Mouse (Mus musculus) midbrain, embryonic 11.5 days (tissue): Measurements from ENCODE around the gene Tmem87a. TPM values are rescaled to one million over a fixed set of nuclear protein-coding genes. Genes with fewer than 3 reads are reported as not detected.

ENCODE experiments used
- ATAC-seq: fragments of 200-750 bp; cut with Nextera tagmentation; 2 replicates; pipeline ENCODE4 v1.8.0; 2017; ENCODE audit warnings: moderate TSS enrichment, moderate library complexity; ENCODE audit not compliant: low FRiP score
- DNase-seq: peaks from one replicate; pipeline ENCODE4 v3.0.0; 2015; ENCODE audit warnings: low spot score; ENCODE audit errors: missing footprints
- H3K27ac ChIP-seq: fragments of 300-500 bp; sonication (generic); 2 replicates; pipeline ENCODE4 v1.5.1; 2014; ENCODE audit warnings: low read depth, low read length
- H3K27me3 ChIP-seq: fragments of 300-500 bp; sonication (generic); 2 replicates; pipeline ENCODE4 v1.6.1; 2014; ENCODE audit warnings: mild to moderate bottlenecking, low read length, moderate library complexity, mixed read lengths; ENCODE audit not compliant: control insufficient read depth, insufficient read depth
- H3K36me3 ChIP-seq: fragments of 300-500 bp; sonication (generic); 2 replicates; pipeline ENCODE4 v1.6.1; 2014; ENCODE audit warnings: mild to moderate bottlenecking, low read length, moderate library complexity, mixed read lengths; ENCODE audit not compliant: control insufficient read depth, insufficient read depth
- H3K4me1 ChIP-seq: fragments of 300-500 bp; sonication (generic); 2 replicates; pipeline ENCODE4 v1.6.1; 2014; ENCODE audit warnings: low read length; ENCODE audit not compliant: control insufficient read depth, insufficient read depth
- H3K4me2 ChIP-seq: fragments of 300-500 bp; sonication (generic); 2 replicates; pipeline ENCODE4 v1.6.1; 2014; ENCODE audit warnings: mild to moderate bottlenecking, moderate library complexity
- H3K4me3 ChIP-seq: fragments of 300-500 bp; sonication (generic); 2 replicates; pipeline ENCODE4 v1.5.1; 2014; ENCODE audit warnings: low read depth, low read length
- H3K9ac ChIP-seq: fragments of 300-500 bp; sonication (generic); 2 replicates; pipeline ENCODE4 v1.6.1; 2014; ENCODE audit warnings: low read length
- H3K9me3 ChIP-seq: fragments of 300-500 bp; sonication (generic); 2 replicates; pipeline ENCODE4 v1.6.1; 2016; ENCODE audit warnings: low read length; ENCODE audit not compliant: control insufficient read depth
- WGBS: fragments of 180-500 bp; shearing (Covaris S2); extraction: QIAGEN DNeasy Blood & Tissue Kit; methylation state at CpG from one replicate; pipeline ENCODE4 v1.1.7; 2014; 5-methylcytosine and 5-hydroxymethylcytosine counted together
- polyA plus RNA-seq: library from polyadenylated mRNA; unstranded; fragments of >200 nt; fragmentation: Nextera tagmentation; extraction: Ambion mirVana; gene quantifications from 2 replicates; pipeline ENCODE4 v1.2.1, GENCODE M21; 2014

The Tmem87a gene
- polyA plus RNA-seq = 8.3 and 8.6 TPM in 2 replicates

GRCm38 (mm10) chr2:120403986-120404822 is at the start of gene Tmem87a:
Tmem87a (minus strand) TSS chr2:120404113.
- Histone ChIP-seq H3K27ac (peak within 1 kb of the TSS; percentile 76), H3K9ac (peak within 1 kb of the TSS; percentile 84), H3K4me1 (peaks cover 12% of the 10 kb centered on the region), H3K9me3 (no peaks in the 10 kb centered on the region), H3K4me3 (peak within 1 kb of the TSS; percentile 82), H3K4me2 (peak within 1 kb of the TSS; percentile 66), H3K36me3 (no peaks in the 10 kb centered on the region), H3K27me3 (no peaks in the 10 kb centered on the region)
- ATAC-seq (peak; percentile 99), DNase-seq (peak; percentile 99)
- WGBS = 2% methylated on average over 34 of the region's 34 CpGs

GRCm38 (mm10) chr2:120452600-120452999 is 48.7 kb upstream of the Tmem87a start:
- Histone ChIP-seq H3K9me3 (no peaks in the 10 kb centered on the region), H3K4me1 (no peaks in the 10 kb centered on the region), H3K4me2 (no peak overlapping the region), H3K9ac (no peak overlapping the region), H3K4me3 (no peak overlapping the region), H3K27me3 (no peaks in the 10 kb centered on the region), H3K27ac (no peak overlapping the region), H3K36me3 (no peaks in the 10 kb centered on the region)
- 82% methylated on average over 4 of the region's 4 CpGs for WGBS
- ATAC-seq (no peak), DNase-seq (no peak)

DNA sequence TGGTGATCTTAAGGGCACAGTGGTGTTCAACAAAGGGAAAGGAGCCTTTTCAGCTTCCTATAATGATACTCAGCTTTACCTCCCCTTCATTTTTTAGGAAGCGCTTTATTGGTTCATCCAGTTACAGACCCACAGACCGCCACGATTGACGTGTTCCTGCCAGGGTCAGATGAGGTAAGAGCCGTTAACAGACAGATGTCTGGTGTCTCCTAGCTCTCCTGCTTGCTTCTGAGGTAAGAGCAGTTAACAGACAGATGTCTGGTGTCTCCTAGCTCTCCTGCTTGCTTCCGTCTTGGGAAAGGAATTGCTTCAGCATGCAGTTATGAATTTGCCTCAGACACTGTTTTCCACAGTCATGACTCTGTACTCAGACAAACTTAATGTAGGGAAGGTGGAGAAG is 46.8 kb upstream of the Tmem87a start:
- no peak for DNase-seq
- Histone ChIP-seq H3K4me3 (no peak overlapping the region), H3K27me3 (no peaks in the 10 kb centered on the region), H3K4me2 (no peak overlapping the region), H3K9me3 (no peaks in the 10 kb centered on the region), H3K36me3 (no peaks in the 10 kb centered on the region), H3K27ac (no peak overlapping the region), H3K4me1 (no peaks in the 10 kb centered on the region), H3K9ac (no peak overlapping the region)
- ATAC-seq = no peak
- 83% methylated on average over 6 of the region's 6 CpGs for WGBS

GRCm38 (mm10) chr2:120447306-120447705 is 43.4 kb upstream of the Tmem87a start:
- 89% methylated on average over 1 of the region's 1 CpGs for WGBS
- Histone ChIP-seq H3K9ac (no peak overlapping the region), H3K4me1 (no peaks in the 10 kb centered on the region), H3K27me3 (no peaks in the 10 kb centered on the region), H3K9me3 (no peaks in the 10 kb centered on the region), H3K4me3 (no peak overlapping the region), H3K4me2 (no peak overlapping the region), H3K27ac (no peak overlapping the region), H3K36me3 (no peaks in the 10 kb centered on the region)
- ATAC-seq = no peak
- no peak for DNase-seq

DNA sequence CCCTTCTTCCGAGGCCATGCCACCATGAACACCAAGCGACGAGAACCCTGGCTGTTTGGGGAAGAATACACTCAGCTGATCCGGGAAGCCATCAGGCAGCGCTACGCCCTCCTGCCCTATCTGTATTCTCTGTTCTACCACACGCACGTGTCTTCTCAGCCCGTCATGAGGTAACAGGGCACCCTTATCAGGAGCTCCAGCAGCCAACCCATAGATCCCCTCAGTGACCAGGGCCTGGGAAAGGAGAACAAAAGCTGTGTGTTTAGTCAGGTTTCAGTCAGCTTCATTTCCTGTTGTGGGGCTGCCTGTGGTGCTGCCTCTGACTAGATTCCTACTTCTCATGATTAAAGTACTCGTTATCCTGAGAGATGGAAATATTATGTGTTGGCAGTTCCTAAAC is 42.5 kb upstream of the Tmem87a start:
- Histone ChIP-seq H3K9ac (no peak overlapping the region), H3K4me3 (no peak overlapping the region), H3K27me3 (no peaks in the 10 kb centered on the region), H3K36me3 (no peaks in the 10 kb centered on the region), H3K4me2 (no peak overlapping the region), H3K9me3 (no peaks in the 10 kb centered on the region), H3K4me1 (no peaks in the 10 kb centered on the region), H3K27ac (no peak overlapping the region)
- no peak for DNase-seq
- ATAC-seq = no peak
- 82% methylated on average over 10 of the region's 10 CpGs for WGBS

- H3K4me1 ChIP-seq = no peaks in the 10 kb centered on the region
- H3K27me3 ChIP-seq = no peaks in the 10 kb centered on the region
- H3K36me3 ChIP-seq = no peaks in the 10 kb centered on the region
- no peak overlapping the region for H3K9ac ChIP-seq
- ATAC-seq (no peak), DNase-seq (no peak)
- 95% methylated on average over 1 of the region's 1 CpGs for WGBS
- no peak overlapping the region for H3K4me2 ChIP-seq
- H3K27ac ChIP-seq = no peak overlapping the region
- H3K4me3 ChIP-seq = no peak overlapping the region
- no peaks in the 10 kb centered on the region for H3K9me3 ChIP-seq
Measured at GRCm38 (mm10) chr2:120444486-120444885, 40.6 kb upstream of the Tmem87a start.

- Histone ChIP-seq H3K36me3 (no peaks in the 10 kb centered on the region), H3K4me1 (no peaks in the 10 kb centered on the region), H3K27me3 (no peaks in the 10 kb centered on the region), H3K9ac (no peak overlapping the region), H3K27ac (no peak overlapping the region), H3K4me3 (no peak overlapping the region), H3K9me3 (no peaks in the 10 kb centered on the region), H3K4me2 (no peak overlapping the region)
- 82% methylated on average over 5 of the region's 5 CpGs for WGBS
- no peak for ATAC-seq
- DNase-seq = no peak
Measured at GRCm38 (mm10) chr2:120424386-120424785, 20.5 kb upstream of the Tmem87a start.

DNA sequence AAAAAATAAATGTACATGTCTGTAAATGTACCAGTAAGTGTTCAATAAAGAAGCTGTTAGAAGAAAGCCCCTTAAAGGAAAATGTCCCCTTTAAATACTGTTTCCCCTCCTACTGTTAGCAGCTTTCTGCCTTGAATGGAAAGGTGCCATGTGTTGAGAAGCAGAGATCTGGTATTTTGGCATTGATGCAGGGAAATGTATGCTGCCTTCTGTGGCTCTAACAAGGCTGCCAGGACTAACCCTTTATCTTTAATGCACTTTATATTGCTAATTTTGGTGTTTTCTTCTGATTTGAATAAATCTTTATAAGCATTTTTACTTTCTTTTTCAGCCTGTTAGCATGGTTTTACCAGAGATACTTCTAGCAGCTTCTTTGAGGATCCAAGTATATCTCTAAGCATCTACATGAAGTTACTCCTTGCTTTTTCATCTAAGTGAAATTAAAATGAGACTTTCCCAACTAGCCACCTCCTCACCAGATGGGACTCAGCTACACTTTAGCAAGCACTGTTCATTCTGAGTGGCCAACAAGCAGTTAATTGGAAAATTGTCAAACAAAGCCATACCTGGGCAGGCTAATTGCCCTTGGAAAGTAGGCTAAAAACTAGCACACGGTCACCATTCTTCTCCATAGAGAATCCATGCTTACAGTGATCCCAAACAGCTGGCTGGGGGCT is 11.0 kb upstream of the Tmem87a start:
- H3K4me1 ChIP-seq = no peaks in the 10 kb centered on the region
- no peaks in the 10 kb centered on the region for H3K9me3 ChIP-seq
- H3K27ac ChIP-seq = no peak overlapping the region
- H3K9ac ChIP-seq = no peak overlapping the region
- WGBS = 80% methylated on average over 1 of the region's 1 CpGs
- no peak for ATAC-seq
- H3K27me3 ChIP-seq = no peaks in the 10 kb centered on the region
- no peak for DNase-seq
- no peak overlapping the region for H3K4me3 ChIP-seq
- no peaks in the 10 kb centered on the region for H3K36me3 ChIP-seq
- H3K4me2 ChIP-seq = no peak overlapping the region

- H3K9ac ChIP-seq = no peak overlapping the region
- no peaks in the 10 kb centered on the region for H3K4me1 ChIP-seq
- H3K27ac ChIP-seq = no peak overlapping the region
- no peaks in the 10 kb centered on the region for H3K9me3 ChIP-seq
- no peak overlapping the region for H3K4me2 ChIP-seq
- ATAC-seq (no peak), DNase-seq (no peak)
- no peak overlapping the region for H3K4me3 ChIP-seq
- H3K27me3 ChIP-seq = no peaks in the 10 kb centered on the region
- no peaks in the 10 kb centered on the region for H3K36me3 ChIP-seq
Measured at GRCm38 (mm10) chr2:120414113-120414512, 10.2 kb upstream of the Tmem87a start.
